Mouse (Mus musculus) E14TG2a.4 (cell line): Measurements from ENCODE around the gene Gm44805.

Experiments used
- CTCF ChIP-seq: conservative IDR thresholded peaks from 2 replicates; pipeline ENCODE4 v1.5.1; 2014; ENCODE audit warnings: low read length
- NANOG ChIP-seq: IDR thresholded peaks from 2 replicates; pipeline ENCODE4 v1.6.1; 2014; ENCODE audit warnings: borderline replicate concordance, low read length, mixed read lengths

GRCm38 (mm10) chr7:19623433-19623832 is 57.8 kb downstream of the Gm44805 start:
- TF ChIP-seq CTCF (no peak), NANOG (no peak)
